Mouse (Mus musculus) hindbrain, postnatal 0 days (tissue): Measurements from ENCODE around the gene Cbx4. TPM values are rescaled to one million over a fixed set of nuclear protein-coding genes. Genes with fewer than 3 reads are reported as not detected.

Experiments
- ATAC-seq: fragments of 200-750 bp; cut with Nextera tagmentation; 2 replicates; pipeline ENCODE4 v1.8.0; 2017; ENCODE audit warnings: mild to moderate bottlenecking, moderate TSS enrichment, moderate library complexity
- DNase-seq: peaks from one replicate; pipeline ENCODE4 v3.0.0-alpha.2; 2015; ENCODE audit warnings: low spot score
- H3K27ac ChIP-seq: fragments of 300-500 bp; sonication (generic); 2 replicates; pipeline ENCODE4 v1.5.1; 2014; ENCODE audit warnings: mild to moderate bottlenecking
- H3K27me3 ChIP-seq: fragments of 300-500 bp; sonication (generic); 2 replicates; pipeline ENCODE4 v1.6.1; 2014; ENCODE audit warnings: low read length, mixed read lengths; ENCODE audit not compliant: insufficient read depth
- H3K36me3 ChIP-seq: fragments of 300-500 bp; sonication (generic); 2 replicates; pipeline ENCODE4 v1.6.1; 2014; ENCODE audit warnings: low read length, mixed read lengths; ENCODE audit not compliant: insufficient read depth
- H3K4me1 ChIP-seq: fragments of 300-500 bp; sonication (generic); 2 replicates; pipeline ENCODE4 v1.6.1; 2014; ENCODE audit warnings: antibody characterized with exemption, low read length, mixed read lengths; ENCODE audit not compliant: insufficient read depth
- H3K4me2 ChIP-seq: fragments of 300-500 bp; sonication (generic); 2 replicates; pipeline ENCODE4 v1.6.1; 2014; ENCODE audit warnings: low read depth, mild to moderate bottlenecking, low read length, moderate library complexity, mixed read lengths
- H3K4me3 ChIP-seq: fragments of 300-500 bp; sonication (generic); 2 replicates; pipeline ENCODE4 v1.5.1; 2014; ENCODE audit warnings: low read length
- H3K9ac ChIP-seq: fragments of 300-500 bp; sonication (generic); replicated peaks from 2 replicates; pipeline ENCODE4 v1.6.1; 2014; ENCODE audit warnings: mild to moderate bottlenecking, low read length, moderate library complexity, mixed read lengths
- H3K9me3 ChIP-seq: fragments of 300-500 bp; sonication (generic); 2 replicates; pipeline ENCODE4 v1.6.1; 2016; ENCODE audit warnings: low read length, mixed read lengths
- CTCF ChIP-seq: IDR thresholded peaks from 2 replicates; pipeline ENCODE4 v1.5.1; 2016; ENCODE audit warnings: antibody characterized with exemption, control low read depth, low read depth
- WGBS: fragments of 180-500 bp; shearing (Covaris S2); extraction: QIAGEN DNeasy Blood & Tissue Kit; methylation state at CpG from one replicate; pipeline ENCODE4 v1.1.7; 2014; 5-methylcytosine and 5-hydroxymethylcytosine counted together
- polyA plus RNA-seq: library from polyadenylated mRNA; unstranded; fragments of >200 nt; fragmentation: Nextera tagmentation; extraction: Ambion mirVana; gene quantifications from 2 replicates; pipeline ENCODE4 v1.2.1, GENCODE M21; 2015
- total RNA-seq: library from RNA; depleted of rRNA; stranded (reverse); fragments of >200 nt; gene quantifications from 2 replicates; pipeline ENCODE4 v1.2.3, GENCODE M21; 2014; rRNA removed

Cbx4 gene
- total and polyA plus RNA-seq, 2 experiments from 2014 or later = 23.7 to 33.6 TPM

DNA sequence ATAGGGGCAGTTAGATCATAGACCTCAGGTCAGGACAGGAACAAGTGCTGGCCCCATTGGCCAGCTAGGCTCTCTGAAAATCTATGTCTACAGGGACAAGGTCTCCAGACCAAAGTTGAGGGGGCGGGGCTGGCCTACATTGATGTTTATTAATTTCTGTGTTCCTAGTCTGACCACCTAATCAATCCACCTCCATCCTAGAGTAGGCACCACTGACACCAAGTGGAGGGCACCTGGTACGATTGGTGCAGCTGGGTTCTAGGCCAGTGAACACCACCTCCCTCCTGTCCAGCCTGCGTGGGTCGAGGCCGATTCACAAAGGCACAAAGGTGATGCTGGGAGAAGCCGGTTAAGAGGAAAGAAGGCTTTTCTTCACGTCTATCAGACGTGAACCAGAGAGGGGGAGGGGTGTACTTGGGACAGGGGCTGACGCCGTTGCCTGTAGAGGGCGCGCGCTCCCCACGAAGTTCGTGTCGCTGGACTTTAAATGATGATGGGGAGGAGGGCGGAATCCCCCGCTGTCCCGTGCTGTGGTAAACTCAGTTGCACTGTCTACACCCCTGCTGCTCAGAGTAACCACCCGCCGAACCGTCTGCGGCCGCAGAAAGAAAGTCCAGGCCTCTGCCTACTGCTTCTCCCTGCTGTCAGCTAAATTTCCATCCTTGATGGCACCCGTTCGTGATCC is 52.0 kb downstream of the Cbx4 start:
- peak overlapping the region; percentile 47 for H3K4me2 ChIP-seq
- H3K4me1 ChIP-seq = no peaks in the 10 kb centered on the region; the same call in 1 of the 2 replicates
- no peaks in the 10 kb centered on the region for H3K9me3 ChIP-seq
- no peak overlapping the region for H3K9ac ChIP-seq
- 4% methylated on average over 26 of the region's 26 CpGs for WGBS
- no peak overlapping the region for H3K27ac ChIP-seq
- peak; percentile 68 for ATAC-seq
- peak; percentile 88 for DNase-seq
- peaks cover 17% of the 10 kb centered on the region for H3K27me3 ChIP-seq
- H3K36me3 ChIP-seq = peaks cover 21% of the 10 kb centered on the region
- TF ChIP-seq CTCF = peak; percentile 91
- no peak overlapping the region; the same call in 1 of the 2 replicates for H3K4me3 ChIP-seq

Other genes starting within 250 kb of the Cbx4 start
- gene Rbfox3, start 174.6 kb downstream of the Cbx4 start, total RNA-seq = 50.0 and 52.6 TPM in 2 replicates
- gene Rbfox3, start 174.6 kb downstream of the Cbx4 start, polyA plus RNA-seq = 75.5 and 76.8 TPM in 2 replicates
- not detected in 2 replicates for gene Enpp7, start 98.0 kb downstream of the Cbx4 start, total RNA-seq
- gene Enpp7, start 98.0 kb downstream of the Cbx4 start, polyA plus RNA-seq = not detected in 2 replicates
- gene Cbx2, start 63.3 kb downstream of the Cbx4 start, total RNA-seq = 14.6 and 18.9 TPM in 2 replicates
- gene Cbx2, start 63.3 kb downstream of the Cbx4 start, polyA plus RNA-seq = 7.0 and 7.4 TPM in 2 replicates
- gene Cbx8, start 45.3 kb downstream of the Cbx4 start, total RNA-seq = 10.0 and 11.4 TPM in 2 replicates
- 6.5 and 7.6 TPM in 2 replicates for gene Cbx8, start 45.3 kb downstream of the Cbx4 start, polyA plus RNA-seq
- 161 and 182 TPM in 2 replicates for gene Tbc1d16, start 142.3 kb upstream of the Cbx4 start, total RNA-seq
- gene Tbc1d16, start 142.3 kb upstream of the Cbx4 start, polyA plus RNA-seq = 42.1 and 43.9 TPM in 2 replicates
- gene Ccdc40, start 142.4 kb upstream of the Cbx4 start, total RNA-seq = 11.5 and 12.5 TPM in 2 replicates
- 9.7 and 10.3 TPM in 2 replicates for gene Ccdc40, start 142.4 kb upstream of the Cbx4 start, polyA plus RNA-seq
- 223 and 230 TPM in 2 replicates for gene Gaa, start 181.7 kb upstream of the Cbx4 start, total RNA-seq
- 123 and 128 TPM in 2 replicates for gene Gaa, start 181.7 kb upstream of the Cbx4 start, polyA plus RNA-seq
- gene Eif4a3, start 213.9 kb upstream of the Cbx4 start, total RNA-seq = 144 and 154 TPM in 2 replicates
- gene Eif4a3, start 213.9 kb upstream of the Cbx4 start, polyA plus RNA-seq = 248 and 258 TPM in 2 replicates
- 1.7 and 1.9 TPM in 2 replicates for gene Card14, start 221.5 kb upstream of the Cbx4 start, total RNA-seq
- gene Card14, start 221.5 kb upstream of the Cbx4 start, polyA plus RNA-seq = 0.72 and 0.81 TPM in 2 replicates